Comparison of ENCODE assay signal across 9 mouse cellular contexts in the genomic region with DNA sequence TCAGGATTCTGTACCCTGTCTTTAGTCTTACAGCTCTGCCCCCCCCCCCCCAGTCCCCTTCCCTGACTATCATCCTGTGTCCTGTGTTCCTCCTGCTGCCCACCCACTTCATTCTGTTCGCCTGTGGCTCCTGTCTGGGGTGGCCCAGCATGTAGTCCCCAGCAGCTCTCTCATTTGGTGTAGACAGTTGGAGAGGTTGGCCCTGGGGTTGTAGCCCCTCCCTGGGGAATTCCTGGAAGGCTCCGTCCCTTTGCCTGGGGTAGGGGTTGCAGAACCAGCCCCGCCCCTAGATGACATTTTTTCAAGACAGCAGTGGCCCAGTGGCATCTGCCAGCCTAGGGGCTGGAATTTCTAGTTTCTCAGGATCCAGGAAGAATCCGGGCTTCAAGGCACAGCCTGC. TPM values are rescaled to one million over a fixed set of nuclear protein-coding genes. Genes with fewer than 3 reads are reported as not detected.
DNase-seq lines count a peak whose midpoint lies in the region; ATAC-seq and TF ChIP-seq lines count a peak whose summit lies in the region.
"Had no signal": no experiment of that assay in that cellular context is flagged by ENCODE, and none has a peak within 500 bp of the region (broad histone marks: within the 10 kb centered on the region; RNA-seq: fewer than 3 reads in every experiment).

No protein-coding gene starts in this region.

- peak; percentile 54 for DNase-seq in lung, embryonic 14.5 days
- DNase-seq in lung, postnatal 14 days = no peak
- no peak for DNase-seq in spleen, adult 12 weeks (ENCODE audit: low spot score)
- DNase-seq in left cerebral cortex, adult 11 months (ENCODE audit: low spot score) = no peak
- no peak for DNase-seq in gastrocnemius, postnatal 36 days

- intact Hi-C loops in gastrocnemius, postnatal 36 days (cut with DNase I) = no loop called here

- peak overlapping the region; percentile 81 for H3K9ac ChIP-seq in lung, embryonic 14.5 days
- H3K9ac ChIP-seq in embryonic facial prominence, embryonic 15.5 days = peak overlapping the region; percentile 81
- H3K9ac ChIP-seq in limb, embryonic 13.5 days = peak overlapping the region; percentile 86

- H3K4me2 ChIP-seq in lung, embryonic 14.5 days = peak overlapping the region; percentile 100
- H3K4me2 ChIP-seq in embryonic facial prominence, embryonic 15.5 days (replicated peaks) = peak overlapping the region; percentile 97
- peak overlapping the region; percentile 97 for H3K4me2 ChIP-seq in limb, embryonic 13.5 days (replicated peaks)

- peaks cover 13% of the 10 kb centered on the region; the same call in 1 of the 2 replicates for H3K36me3 ChIP-seq in lung, embryonic 14.5 days (ENCODE audit: insufficient read depth)
- peaks cover 4% of the 10 kb centered on the region; the same call in 1 of the 2 replicates for H3K36me3 ChIP-seq in embryonic facial prominence, embryonic 15.5 days
- H3K36me3 ChIP-seq in limb, embryonic 13.5 days = peaks cover 21% of the 10 kb centered on the region
- no peaks in the 10 kb centered on the region for H3K36me3 ChIP-seq in small intestine, adult 2 months (ENCODE audit: control insufficient read depth, insufficient read depth, low read length)

- H3K4me1 ChIP-seq in lung, embryonic 14.5 days (ENCODE audit: insufficient read depth) = peaks cover 24% of the 10 kb centered on the region
- H3K4me1 ChIP-seq in embryonic facial prominence, embryonic 15.5 days = peaks cover 56% of the 10 kb centered on the region
- peaks cover 38% of the 10 kb centered on the region for H3K4me1 ChIP-seq in limb, embryonic 13.5 days
- H3K4me1 ChIP-seq in small intestine, adult 2 months (ENCODE audit: control insufficient read depth, insufficient read depth, insufficient read length, low read length) = peaks cover 29% of the 10 kb centered on the region

- H3K9me3 ChIP-seq in lung, embryonic 14.5 days (ENCODE audit: low read depth, low read length) = no peaks in the 10 kb centered on the region
- H3K9me3 ChIP-seq in embryonic facial prominence, embryonic 15.5 days (replicated peaks) = no peaks in the 10 kb centered on the region
- H3K9me3 ChIP-seq in limb, embryonic 13.5 days = no peaks in the 10 kb centered on the region

- H3K27me3 ChIP-seq in lung, embryonic 14.5 days (ENCODE audit: insufficient read depth, low read length) = peaks cover under 1% of the 10 kb centered on the region; the same call in 1 of the 2 replicates
- peaks cover 9% of the 10 kb centered on the region for H3K27me3 ChIP-seq in embryonic facial prominence, embryonic 15.5 days
- H3K27me3 ChIP-seq in limb, embryonic 13.5 days = peaks cover 9% of the 10 kb centered on the region
- H3K27me3 ChIP-seq in small intestine, adult 2 months (ENCODE audit: control insufficient read depth, insufficient read depth, low read length) = no peaks in the 10 kb centered on the region

- 27% methylated on average over 4 of the region's 4 CpGs for WGBS in lung, embryonic 14.5 days
- 16% methylated on average over 4 of the region's 4 CpGs for WGBS in embryonic facial prominence, embryonic 15.5 days
- WGBS in limb, embryonic 13.5 days = 35% methylated on average over 4 of the region's 4 CpGs
- WGBS in small intestine, adult 2 months = 37% methylated on average over 4 of the region's 4 CpGs

- H3K27ac ChIP-seq in lung, embryonic 14.5 days (ENCODE audit: low read depth) = peak overlapping the region; percentile 69; the same call in 1 of the 2 replicates
- no peak overlapping the region for H3K27ac ChIP-seq in embryonic facial prominence, embryonic 15.5 days (replicated peaks)
- H3K27ac ChIP-seq in limb, embryonic 13.5 days = no peak overlapping the region
- H3K27ac ChIP-seq in small intestine, adult 2 months (ENCODE audit: insufficient read depth, low read depth, low read length) = no peak overlapping the region

- TF ChIP-seq POLR2A in small intestine, adult 2 months (IDR thresholded peaks at IDR 0.05; ENCODE audit: low read depth, low read length) = no peak

- peak overlapping the region; percentile 78 for H3K4me3 ChIP-seq in lung, embryonic 14.5 days (ENCODE audit: low read depth, low read length)
- H3K4me3 ChIP-seq in embryonic facial prominence, embryonic 15.5 days (replicated peaks) = peak overlapping the region; percentile 85
- peak overlapping the region; percentile 73 for H3K4me3 ChIP-seq in limb, embryonic 13.5 days
- H3K4me3 ChIP-seq in small intestine, adult 2 months (ENCODE audit: low read depth, low read length) = peak overlapping the region; percentile 77

- TF ChIP-seq CTCF in lung, embryonic 14.5 days (IDR thresholded peaks at IDR 0.05; ENCODE audit: low read depth) = no peak
- no peak for TF ChIP-seq CTCF in small intestine, adult 2 months (IDR thresholded peaks at IDR 0.05; ENCODE audit: extremely low read depth, insufficient read length, insufficient replicate concordance, low read depth, low read length)

- peak; percentile 1; the same call in 1 of the 2 replicates for ATAC-seq in lung, embryonic 14.5 days (ENCODE audit: insufficient read depth)
- ATAC-seq in embryonic facial prominence, embryonic 15.5 days (ENCODE audit: insufficient number of reproducible peaks, low FRiP score, low TSS enrichment, low read depth) = no peak
- ATAC-seq in limb, embryonic 13.5 days (ENCODE audit: low FRiP score, low read depth) = no peak

RNA-seq across cellular contexts. Expression of a gene that starts 0.9 kb away (rescaled TPM):
- 7.7 and 8.5 TPM in 2 replicates for polyA plus RNA-seq in lung, embryonic 14.5 days (2014; fragmentation: Nextera tagmentation; extraction: Ambion mirVana)
- 15.8 and 16.2 TPM in 2 replicates for polyA plus RNA-seq in embryonic facial prominence, embryonic 15.5 days (2015; fragmentation: Nextera tagmentation; extraction: Ambion mirVana)
- 12.2 and 13.6 TPM in 2 replicates for polyA plus RNA-seq in limb, embryonic 13.5 days (2015; fragmentation: Nextera tagmentation; extraction: Ambion mirVana)
- 14.6 and 22.7 TPM in 2 replicates for polyA plus RNA-seq in small intestine, adult 2 months (2012; rRNA removed)
- 1 to 10 TPM; 2.2 to 2.6 TPM for total RNA-seq in gastrocnemius, postnatal 36 days (2021)

RNA-seq across cellular contexts. Expression of a gene that starts 7.4 kb away (rescaled TPM):
- polyA plus RNA-seq in lung, embryonic 14.5 days (2014; fragmentation: Nextera tagmentation; extraction: Ambion mirVana) = 0.65 and 0.92 TPM in 2 replicates
- 0.73 and 1.3 TPM in 2 replicates for polyA plus RNA-seq in embryonic facial prominence, embryonic 15.5 days (2015; fragmentation: Nextera tagmentation; extraction: Ambion mirVana)
- 0.97 and 1.0 TPM in 2 replicates for polyA plus RNA-seq in limb, embryonic 13.5 days (2015; fragmentation: Nextera tagmentation; extraction: Ambion mirVana)
- polyA plus RNA-seq in small intestine, adult 2 months (2012; rRNA removed) = 7.4 and 20.5 TPM in 2 replicates
- under 1 TPM; 0.37 to 0.41 TPM for total RNA-seq in gastrocnemius, postnatal 36 days (2021)

RNA-seq across cellular contexts. Expression of a gene that starts 7.9 kb away (rescaled TPM):
- polyA plus RNA-seq in lung, embryonic 14.5 days (2014; fragmentation: Nextera tagmentation; extraction: Ambion mirVana) = 98.7 and 105 TPM in 2 replicates
- 94.7 and 96.1 TPM in 2 replicates for polyA plus RNA-seq in embryonic facial prominence, embryonic 15.5 days (2015; fragmentation: Nextera tagmentation; extraction: Ambion mirVana)
- polyA plus RNA-seq in limb, embryonic 13.5 days (2015; fragmentation: Nextera tagmentation; extraction: Ambion mirVana) = 106 and 109 TPM in 2 replicates
- 86.8 and 196 TPM in 2 replicates for polyA plus RNA-seq in small intestine, adult 2 months (2012; rRNA removed)
- total RNA-seq in gastrocnemius, postnatal 36 days (2021) = 10 to 100 TPM; 19.7 to 20.9 TPM

RNA-seq across cellular contexts. Expression of a gene that starts 15.1 kb away (rescaled TPM):
- 0.05 and 0.08 TPM in 2 replicates for polyA plus RNA-seq in lung, embryonic 14.5 days (2014; fragmentation: Nextera tagmentation; extraction: Ambion mirVana)
- 0.29 and 0.35 TPM in 2 replicates for polyA plus RNA-seq in embryonic facial prominence, embryonic 15.5 days (2015; fragmentation: Nextera tagmentation; extraction: Ambion mirVana)
- 0.06 TPM in 1 of 2 replicates, not detected in the other for polyA plus RNA-seq in limb, embryonic 13.5 days (2015; fragmentation: Nextera tagmentation; extraction: Ambion mirVana)
- polyA plus RNA-seq in small intestine, adult 2 months (2012; rRNA removed) = 0.67 and 1.2 TPM in 2 replicates
- 1 to 10 TPM; 1.1 to 1.3 TPM for total RNA-seq in gastrocnemius, postnatal 36 days (2021)
- total RNA-seq: neutrophil, adult 5-6 weeks had no signal

RNA-seq across cellular contexts. Expression of a gene that starts 20.1 kb away (rescaled TPM):
- polyA plus RNA-seq in lung, embryonic 14.5 days (2014; fragmentation: Nextera tagmentation; extraction: Ambion mirVana) = 109 and 116 TPM in 2 replicates
- polyA plus RNA-seq in embryonic facial prominence, embryonic 15.5 days (2015; fragmentation: Nextera tagmentation; extraction: Ambion mirVana) = 98.8 and 102 TPM in 2 replicates
- polyA plus RNA-seq in limb, embryonic 13.5 days (2015; fragmentation: Nextera tagmentation; extraction: Ambion mirVana) = 111 and 112 TPM in 2 replicates
- polyA plus RNA-seq in small intestine, adult 2 months (2012; rRNA removed) = 70.5 and 132 TPM in 2 replicates
- 10 to 100 TPM; 14.2 to 15.9 TPM for total RNA-seq in gastrocnemius, postnatal 36 days (2021)
